Mouse (Mus musculus): ENCODE measurements around the gene Zc3h10.

- TF ChIP-seq POLR2A (IDR thresholded peaks at IDR 0.05; ENCODE audit: borderline replicate concordance, insufficient read depth, low read length) (no peak), CTCF (IDR thresholded peaks at IDR 0.05; ENCODE audit: borderline replicate concordance, insufficient read depth, low read depth, low read length) (no peak)
Measured at GRCm38 (mm10) chr10:128587120-128587519, 39.5 kb upstream of the Zc3h10 start.

Measured in cerebellum, adult 2 months (tissue).